Mouse (Mus musculus) urinary bladder, postnatal 36 days (tissue): ENCODE results near the gene Nup160.

Experiments used
- DNase-seq, 2 experiments: peaks; one replicate each; pipeline ENCODE4 v3.0.0; 2022; ENCODE audit warnings: low spot score in 2 of 2, mixed read lengths in 1 of 2

The Nup160 gene

GRCm38 (mm10) chr2:90677007-90677406 lies at the start of gene Nup160:
Nup160 (plus strand) TSS chr2:90677215.
- DNase-seq, result no peak

GRCm38 (mm10) chr2:90628261-90628660 lies 48.8 kb upstream of the Nup160 start:
- DNase-seq, result no peak

GRCm38 (mm10) chr2:90629552-90629951 lies 47.5 kb upstream of the Nup160 start:
- DNase-seq, result no peak

- DNase-seq, result no peak
Observed at GRCm38 (mm10) chr2:90631938-90632733, 44.9 kb upstream of the Nup160 start.

GRCm38 (mm10) chr2:90634671-90635070 lies 42.3 kb upstream of the Nup160 start:
- DNase-seq, result no peak

GRCm38 (mm10) chr2:90635085-90635723 lies 41.8 kb upstream of the Nup160 start:
- DNase-seq, result no peak

GRCm38 (mm10) chr2:90636853-90637252 lies 40.2 kb upstream of the Nup160 start:
- DNase-seq, result no peak

GRCm38 (mm10) chr2:90638986-90639746 lies 37.8 kb upstream of the Nup160 start:
- peak; percentile 24 to 28 for DNase-seq

GRCm38 (mm10) chr2:90639747-90640699 lies 37.0 kb upstream of the Nup160 start:
- DNase-seq, result no peak

GRCm38 (mm10) chr2:90641007-90641709 lies 35.9 kb upstream of the Nup160 start:
- no peak for DNase-seq

- no peak for DNase-seq
Observed at GRCm38 (mm10) chr2:90641710-90642039, 35.3 kb upstream of the Nup160 start.

- DNase-seq, result no peak
Observed at GRCm38 (mm10) chr2:90647084-90647483, 29.9 kb upstream of the Nup160 start.

GRCm38 (mm10) chr2:90649405-90649804 lies 27.6 kb upstream of the Nup160 start:
- no peak for DNase-seq

- no peak for DNase-seq
Observed at GRCm38 (mm10) chr2:90649965-90650364, 27.1 kb upstream of the Nup160 start.

GRCm38 (mm10) chr2:90652101-90652500 lies 24.9 kb upstream of the Nup160 start:
- DNase-seq, result no peak

GRCm38 (mm10) chr2:90652993-90653392 lies 24.0 kb upstream of the Nup160 start:
- DNase-seq, result no peak

GRCm38 (mm10) chr2:90655449-90655848 lies 21.6 kb upstream of the Nup160 start:
- no peak for DNase-seq

GRCm38 (mm10) chr2:90658613-90659012 lies 18.4 kb upstream of the Nup160 start:
- DNase-seq, result no peak

- DNase-seq, result no peak
Observed at GRCm38 (mm10) chr2:90659016-90659415, 18.0 kb upstream of the Nup160 start.

GRCm38 (mm10) chr2:90659639-90660038 lies 17.4 kb upstream of the Nup160 start:
- DNase-seq, result no peak

GRCm38 (mm10) chr2:90660947-90661346 lies 16.1 kb upstream of the Nup160 start:
- DNase-seq, result no peak
